Mouse (Mus musculus): ENCODE measurements around the gene Tns1. TPM values are rescaled to one million over a fixed set of nuclear protein-coding genes. Genes with fewer than 3 reads are reported as not detected.

The Tns1 gene
- polyA plus RNA-seq, 1 experiment from 2014 or later, result 15.5 TPM

- Histone ChIP-seq H3K36me3 (replicated peaks; ENCODE audit: control insufficient read depth, insufficient read depth) (no peaks in the 10 kb centered on the region), H3K9ac (no peak overlapping the region), H3K4me3 (replicated peaks; ENCODE audit: low read length) (no peak overlapping the region), H3K4me1 (replicated peaks; ENCODE audit: control insufficient read depth, insufficient read depth, low read length) (peaks cover 4% of the 10 kb centered on the region), H3K4me2 (replicated peaks) (no peak overlapping the region), H3K9me3 (ENCODE audit: control insufficient read depth, low read length) (no peaks in the 10 kb centered on the region), H3K27me3 (ENCODE audit: control insufficient read depth, insufficient read depth, low read length) (0 out of 2 replicates have a peak, but pooled peaks cover 3% of the 10 kb centered on the region), H3K27ac (no peak overlapping the region)
- ATAC-seq (ENCODE audit: low FRiP score) (no peak), DNase-seq (ENCODE audit: low spot score) (no peak)
- WGBS, result 83% methylated on average over 2 of the region's 2 CpGs
Observed at GRCm38 (mm10) chr1:74034736-74035135, 89.5 kb downstream of the Tns1 start.

- no peak overlapping the region for H3K4me2 ChIP-seq (replicated peaks)
- H3K9me3 ChIP-seq (ENCODE audit: control insufficient read depth, low read length), result no peaks in the 10 kb centered on the region
- no peak overlapping the region for H3K4me3 ChIP-seq (replicated peaks; ENCODE audit: low read length)
- H3K27me3 ChIP-seq (ENCODE audit: control insufficient read depth, insufficient read depth, low read length), result 0 out of 2 replicates have a peak, but pooled peaks cover 3% of the 10 kb centered on the region
- DNase-seq (ENCODE audit: low spot score), result no peak
- H3K27ac ChIP-seq, result no peak overlapping the region
- H3K9ac ChIP-seq, result no peak overlapping the region
- peaks cover 4% of the 10 kb centered on the region for H3K4me1 ChIP-seq (replicated peaks; ENCODE audit: control insufficient read depth, insufficient read depth, low read length)
- H3K36me3 ChIP-seq (replicated peaks; ENCODE audit: control insufficient read depth, insufficient read depth), result no peaks in the 10 kb centered on the region
- ATAC-seq (ENCODE audit: low FRiP score), result no peak
Observed at GRCm38 (mm10) chr1:74034211-74034610, 90.0 kb downstream of the Tns1 start.

GRCm38 (mm10) chr1:74033407-74033806, 90.8 kb downstream of the Tns1 start:
- H3K27ac ChIP-seq, result no peak overlapping the region
- H3K36me3 ChIP-seq (replicated peaks; ENCODE audit: control insufficient read depth, insufficient read depth), result no peaks in the 10 kb centered on the region
- H3K4me2 ChIP-seq (replicated peaks), result no peak overlapping the region
- H3K27me3 ChIP-seq (ENCODE audit: control insufficient read depth, insufficient read depth, low read length), result 0 out of 2 replicates have a peak, but pooled peaks cover 3% of the 10 kb centered on the region
- DNase-seq (ENCODE audit: low spot score) (no peak), ATAC-seq (ENCODE audit: low FRiP score) (no peak)
- no peaks in the 10 kb centered on the region for H3K9me3 ChIP-seq (ENCODE audit: control insufficient read depth, low read length)
- H3K4me1 ChIP-seq (replicated peaks; ENCODE audit: control insufficient read depth, insufficient read depth, low read length), result peaks cover 8% of the 10 kb centered on the region
- H3K4me3 ChIP-seq (replicated peaks; ENCODE audit: low read length), result no peak overlapping the region
- H3K9ac ChIP-seq, result 0 out of 2 replicates have a peak overlapping the region, but pooled peaks have one; percentile 4
- 79% methylated on average over 4 of the region's 4 CpGs for WGBS

- WGBS, result 84% methylated on average over 5 of the region's 5 CpGs
- no peak for ATAC-seq (ENCODE audit: low FRiP score)
- Histone ChIP-seq H3K9me3 (ENCODE audit: control insufficient read depth, low read length) (no peaks in the 10 kb centered on the region), H3K27ac (no peak overlapping the region), H3K36me3 (replicated peaks; ENCODE audit: control insufficient read depth, insufficient read depth) (no peaks in the 10 kb centered on the region), H3K27me3 (ENCODE audit: control insufficient read depth, insufficient read depth, low read length) (0 out of 2 replicates have a peak, but pooled peaks cover 3% of the 10 kb centered on the region), H3K4me1 (replicated peaks; ENCODE audit: control insufficient read depth, insufficient read depth, low read length) (peaks cover 8% of the 10 kb centered on the region), H3K9ac (0 out of 2 replicates have a peak overlapping the region, but pooled peaks have one; percentile 4), H3K4me2 (replicated peaks) (no peak overlapping the region), H3K4me3 (replicated peaks; ENCODE audit: low read length) (no peak overlapping the region)
- no peak for DNase-seq (ENCODE audit: low spot score)
Observed at GRCm38 (mm10) chr1:74032966-74033365, 91.3 kb downstream of the Tns1 start.

- no peak for ATAC-seq (ENCODE audit: low FRiP score)
- 78% methylated on average over 9 of the region's 9 CpGs for WGBS
Observed at GRCm38 (mm10) chr1:74031771-74032609, 92.3 kb downstream of the Tns1 start.

GRCm38 (mm10) chr1:74030901-74031360, 93.3 kb downstream of the Tns1 start:
- DNase-seq (ENCODE audit: low spot score) (no peak), ATAC-seq (ENCODE audit: low FRiP score) (peak; percentile 52; the same call in 1 of the 2 replicates)
- 29% methylated on average over 3 of the region's 3 CpGs for WGBS
- Histone ChIP-seq H3K27ac (peak overlapping the region; percentile 60), H3K36me3 (replicated peaks; ENCODE audit: control insufficient read depth, insufficient read depth) (no peaks in the 10 kb centered on the region), H3K9me3 (ENCODE audit: control insufficient read depth, low read length) (no peaks in the 10 kb centered on the region), H3K9ac (no peak overlapping the region), H3K4me2 (replicated peaks) (no peak overlapping the region), H3K4me3 (replicated peaks; ENCODE audit: low read length) (no peak overlapping the region), H3K4me1 (replicated peaks; ENCODE audit: control insufficient read depth, insufficient read depth, low read length) (peaks cover 13% of the 10 kb centered on the region), H3K27me3 (ENCODE audit: control insufficient read depth, insufficient read depth, low read length) (no peaks in the 10 kb centered on the region)

More at GRCm38 (mm10) chr1:74031771-74032609, 92.3 kb downstream of the Tns1 start:
- Histone ChIP-seq H3K4me1 (replicated peaks; ENCODE audit: control insufficient read depth, insufficient read depth, low read length) (peaks cover 13% of the 10 kb centered on the region), H3K27me3 (ENCODE audit: control insufficient read depth, insufficient read depth, low read length) (0 out of 2 replicates have a peak, but pooled peaks cover 2% of the 10 kb centered on the region), H3K9me3 (ENCODE audit: control insufficient read depth, low read length) (no peaks in the 10 kb centered on the region), H3K4me3 (replicated peaks; ENCODE audit: low read length) (no peak overlapping the region), H3K36me3 (replicated peaks; ENCODE audit: control insufficient read depth, insufficient read depth) (no peaks in the 10 kb centered on the region), H3K4me2 (replicated peaks) (no peak overlapping the region), H3K27ac (no peak overlapping the region), H3K9ac (no peak overlapping the region)
- DNase-seq (ENCODE audit: low spot score), result no peak

GRCm38 (mm10) chr1:74030285-74030684, 94.0 kb downstream of the Tns1 start:
- H3K36me3 ChIP-seq (replicated peaks; ENCODE audit: control insufficient read depth, insufficient read depth), result no peaks in the 10 kb centered on the region
- no peak overlapping the region for H3K4me3 ChIP-seq (replicated peaks; ENCODE audit: low read length)
- WGBS, result 78% methylated on average over 1 of the region's 1 CpGs
- H3K9ac ChIP-seq, result no peak overlapping the region
- H3K27me3 ChIP-seq (ENCODE audit: control insufficient read depth, insufficient read depth, low read length), result no peaks in the 10 kb centered on the region
- no peaks in the 10 kb centered on the region for H3K9me3 ChIP-seq (ENCODE audit: control insufficient read depth, low read length)
- H3K4me2 ChIP-seq (replicated peaks), result no peak overlapping the region
- DNase-seq (ENCODE audit: low spot score) (no peak), ATAC-seq (ENCODE audit: low FRiP score) (no peak)
- peaks cover 13% of the 10 kb centered on the region for H3K4me1 ChIP-seq (replicated peaks; ENCODE audit: control insufficient read depth, insufficient read depth, low read length)
- 0 out of 2 replicates have a peak overlapping the region, but pooled peaks have one; percentile 24 for H3K27ac ChIP-seq

- 89% methylated on average over 3 of the region's 3 CpGs for WGBS
- H3K36me3 ChIP-seq (replicated peaks; ENCODE audit: control insufficient read depth, insufficient read depth), result no peaks in the 10 kb centered on the region
- no peak overlapping the region for H3K9ac ChIP-seq
- peaks cover 13% of the 10 kb centered on the region for H3K4me1 ChIP-seq (replicated peaks; ENCODE audit: control insufficient read depth, insufficient read depth, low read length)
- no peaks in the 10 kb centered on the region for H3K9me3 ChIP-seq (ENCODE audit: control insufficient read depth, low read length)
- ATAC-seq (ENCODE audit: low FRiP score) (no peak), DNase-seq (ENCODE audit: low spot score) (no peak)
- no peak overlapping the region for H3K4me2 ChIP-seq (replicated peaks)
- no peaks in the 10 kb centered on the region for H3K27me3 ChIP-seq (ENCODE audit: control insufficient read depth, insufficient read depth, low read length)
- no peak overlapping the region for H3K4me3 ChIP-seq (replicated peaks; ENCODE audit: low read length)
- no peak overlapping the region for H3K27ac ChIP-seq
Observed at GRCm38 (mm10) chr1:74029669-74030068, 94.6 kb downstream of the Tns1 start.

GRCm38 (mm10) chr1:74028881-74029266, 95.4 kb downstream of the Tns1 start:
- no peak overlapping the region for H3K4me2 ChIP-seq (replicated peaks)
- no peak overlapping the region for H3K4me3 ChIP-seq (replicated peaks; ENCODE audit: low read length)
- WGBS, result 75% methylated on average over 5 of the region's 5 CpGs
- DNase-seq (ENCODE audit: low spot score) (no peak), ATAC-seq (ENCODE audit: low FRiP score) (no peak)
- no peaks in the 10 kb centered on the region for H3K36me3 ChIP-seq (replicated peaks; ENCODE audit: control insufficient read depth, insufficient read depth)
- H3K27me3 ChIP-seq (ENCODE audit: control insufficient read depth, insufficient read depth, low read length), result no peaks in the 10 kb centered on the region
- no peaks in the 10 kb centered on the region for H3K9me3 ChIP-seq (ENCODE audit: control insufficient read depth, low read length)
- H3K9ac ChIP-seq, result no peak overlapping the region
- no peak overlapping the region for H3K27ac ChIP-seq
- peaks cover 13% of the 10 kb centered on the region for H3K4me1 ChIP-seq (replicated peaks; ENCODE audit: control insufficient read depth, insufficient read depth, low read length)
